Mouse (Mus musculus) cerebellum, adult 2 months (tissue): ENCODE measurements at regions not wholly inside any gene's neighbourhood (a gene's known extent, or its start where the extent isn't known, plus 50 kb on each side); places are given as distances from the start of the nearest gene placed in this dataset.

ENCODE experiments used
- CTCF ChIP-seq: fragments of 200-500 bp; IDR thresholded peaks from 2 replicates; pipeline ENCODE4 v1.5.1; 2011; ENCODE audit warnings: low read depth, mild to moderate bottlenecking, control low read depth, low read length, moderate library complexity, borderline replicate concordance; ENCODE audit not compliant: insufficient read depth
- POLR2A ChIP-seq: fragments of 200-500 bp; IDR thresholded peaks from 2 replicates; pipeline ENCODE4 v1.6.1; 2011; ENCODE audit warnings: low read length, control low read depth, borderline replicate concordance; ENCODE audit not compliant: insufficient read depth

- TF ChIP-seq CTCF (0 out of 2 replicates have a peak, but pooled peaks have one; percentile 24), POLR2A (no peak)
Observed at GRCm38 (mm10) chr10:117455595-117456302, 75.9 kb upstream of the Cpsf6 start.
